Mouse (Mus musculus): ENCODE measurements around the gene Olfr9.

The Olfr9 gene

DNA sequence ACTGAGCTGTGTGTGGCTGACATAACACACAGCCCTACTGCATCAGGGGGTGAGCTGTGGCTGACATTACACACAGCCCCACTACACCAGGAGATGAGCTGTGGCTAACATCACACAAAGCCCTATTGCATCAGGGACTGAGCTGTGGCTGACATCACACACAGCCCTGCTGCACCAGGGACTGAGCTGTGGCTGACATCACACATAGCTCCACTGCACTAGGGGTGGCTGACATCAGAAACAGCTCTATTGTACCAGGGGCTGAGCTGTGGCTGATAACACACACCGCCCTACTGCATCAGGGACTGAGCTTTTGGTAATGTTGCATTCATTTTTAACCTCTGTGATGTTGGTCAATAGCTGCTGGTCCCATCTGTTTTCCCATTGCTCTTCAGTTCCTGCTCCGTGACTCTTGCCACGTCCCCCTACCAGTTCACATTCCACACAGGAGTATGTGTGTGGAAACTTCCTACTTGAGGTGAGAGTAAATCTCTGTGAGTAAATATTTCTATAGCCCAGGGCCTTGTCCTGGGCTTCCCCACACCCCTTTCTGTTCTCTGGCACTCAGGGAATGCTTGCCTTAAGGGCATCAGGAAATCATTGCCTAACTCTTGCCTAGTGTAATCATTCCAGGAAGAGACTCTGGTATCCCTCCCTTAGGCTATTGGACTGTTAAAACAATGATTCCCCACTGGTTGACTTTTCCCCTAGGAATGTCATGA is 8.4 kb upstream of the Olfr9 start:
- TF ChIP-seq GATA4 (IDR thresholded peaks at IDR 0.05; ENCODE audit: insufficient replicate concordance, low read length), result no peak

- TF ChIP-seq GATA4 (IDR thresholded peaks at IDR 0.05; ENCODE audit: insufficient replicate concordance, low read length), result no peak
These were observed 1.8 kb downstream of the Olfr9 start for GRCm38 (mm10) chr10:128990994-128991393.

GRCm38 (mm10) chr10:128995796-128996195 is 6.6 kb downstream of the Olfr9 start:
- no peak for TF ChIP-seq GATA4 (IDR thresholded peaks at IDR 0.05; ENCODE audit: insufficient replicate concordance, low read length)

GRCm38 (mm10) chr10:128996523-128997040 is 7.4 kb downstream of the Olfr9 start:
- no peak for TF ChIP-seq GATA4 (IDR thresholded peaks at IDR 0.05; ENCODE audit: insufficient replicate concordance, low read length)

DNA sequence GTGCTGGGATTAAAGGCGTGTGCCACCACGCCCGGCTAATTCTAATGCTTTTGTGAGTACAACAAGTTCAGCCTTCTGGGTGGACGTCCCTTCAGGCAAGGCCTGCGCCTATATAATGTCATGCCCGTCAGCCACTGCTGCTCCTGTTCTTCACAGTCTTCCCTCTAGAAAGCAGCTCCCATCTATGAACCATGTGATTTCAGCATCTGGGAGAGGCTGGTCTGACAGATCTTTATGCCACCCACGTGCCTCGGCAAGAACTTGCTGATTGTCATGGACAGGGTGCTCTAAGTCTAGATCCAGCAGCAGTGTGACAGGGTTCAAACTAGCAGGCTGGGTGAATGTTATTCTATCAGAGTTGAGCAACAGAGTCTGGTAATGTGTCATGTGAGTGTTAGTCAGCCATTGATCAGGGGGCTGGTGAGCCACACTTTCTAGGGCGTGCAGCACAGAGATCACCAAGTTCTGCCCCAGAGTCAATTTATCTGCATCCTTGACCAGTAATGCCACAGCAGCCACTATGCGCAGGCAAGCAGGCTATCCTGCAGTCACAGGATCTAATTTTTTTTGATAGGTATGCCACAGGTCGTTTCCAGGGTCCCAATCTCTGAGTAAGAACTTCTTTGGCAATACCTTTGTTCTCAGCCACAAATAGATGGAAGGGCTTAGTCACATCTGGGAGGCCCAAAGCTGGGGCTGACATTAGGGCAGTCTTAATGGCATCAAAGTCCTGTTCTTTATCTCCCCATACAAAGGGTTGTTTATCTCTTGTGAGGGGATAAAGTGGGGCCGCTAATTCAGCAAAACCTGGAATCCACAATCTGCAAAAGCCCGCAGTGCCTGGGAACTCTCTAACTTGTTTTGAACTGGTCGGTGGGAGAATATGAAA is 15.0 kb downstream of the Olfr9 start:
- TF ChIP-seq GATA4 (IDR thresholded peaks at IDR 0.05; ENCODE audit: insufficient replicate concordance, low read length), result no peak

- TF ChIP-seq GATA4 (IDR thresholded peaks at IDR 0.05; ENCODE audit: insufficient replicate concordance, low read length), result no peak
These were observed 21.1 kb downstream of the Olfr9 start, which contains the start of gene Olfr763 for GRCm38 (mm10) chr10:129010288-129010841. Gene Olfr763, plus strand, starts transcription at chr10:129010791.

- TF ChIP-seq GATA4 (IDR thresholded peaks at IDR 0.05; ENCODE audit: insufficient replicate concordance, low read length), result no peak
These were observed 25.2 kb downstream of the Olfr9 start for GRCm38 (mm10) chr10:129014477-129014876.

GRCm38 (mm10) chr10:129023319-129023718 is 34.1 kb downstream of the Olfr9 start:
- no peak for TF ChIP-seq GATA4 (IDR thresholded peaks at IDR 0.05; ENCODE audit: insufficient replicate concordance, low read length)

DNA sequence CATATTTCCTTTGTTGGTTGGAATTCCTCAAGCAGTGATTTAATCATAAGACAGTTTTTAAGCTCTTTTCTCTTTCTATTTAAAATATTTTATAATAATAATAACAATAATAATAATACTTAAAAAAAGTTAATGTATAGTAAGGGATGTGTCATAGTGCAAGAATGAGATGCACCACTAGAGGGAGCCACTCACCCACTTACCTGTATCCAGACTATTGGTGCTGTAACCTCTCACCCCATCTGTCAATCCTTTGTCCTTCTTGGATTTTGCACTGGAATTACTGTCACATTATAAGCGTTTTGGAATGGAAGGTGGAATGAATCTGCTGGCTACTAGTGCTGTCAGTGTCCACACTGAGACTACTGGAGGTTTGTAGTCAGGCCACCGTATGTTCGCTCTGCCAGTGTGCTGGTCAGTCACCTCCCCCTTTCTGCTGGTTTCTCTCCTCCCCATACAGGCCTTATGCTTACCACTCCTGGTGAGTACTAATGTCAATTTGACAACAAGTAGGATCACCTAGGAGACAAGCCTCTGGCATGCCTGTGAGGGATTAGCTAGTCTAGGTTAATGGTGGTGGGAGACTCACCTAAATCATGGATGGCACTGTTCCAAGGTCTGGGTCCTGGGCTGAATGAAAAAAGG is 36.9 kb downstream of the Olfr9 start:
- TF ChIP-seq GATA4 (IDR thresholded peaks at IDR 0.05; ENCODE audit: insufficient replicate concordance, low read length), result no peak

DNA sequence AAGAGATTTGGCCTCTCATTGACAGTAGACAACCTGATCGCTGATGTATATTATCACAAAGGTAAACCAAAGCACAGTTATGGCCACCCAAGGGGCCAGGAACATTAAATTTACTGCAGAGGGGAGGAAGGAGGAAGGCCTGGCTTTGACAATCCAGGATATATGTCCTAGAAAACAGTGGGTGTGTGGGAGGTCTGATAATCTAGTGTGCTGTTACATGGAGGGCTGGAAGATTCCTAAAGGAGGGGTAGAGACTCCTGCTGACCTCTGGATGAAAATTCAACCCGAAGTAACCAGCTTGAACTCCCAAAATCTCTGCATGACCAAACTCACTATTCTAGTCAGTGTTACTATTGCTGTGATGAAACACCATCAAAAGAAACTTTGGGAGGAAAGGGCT is 39.1 kb downstream of the Olfr9 start:
- no peak for TF ChIP-seq GATA4 (IDR thresholded peaks at IDR 0.05; ENCODE audit: insufficient replicate concordance, low read length)

GRCm38 (mm10) chr10:129039796-129040195 is 50.6 kb downstream of the Olfr9 start, which contains the start of gene Olfr764-ps1:
Gene Olfr764-ps1, minus strand, starts transcription at chr10:129039896.
- no peak for TF ChIP-seq GATA4 (IDR thresholded peaks at IDR 0.05; ENCODE audit: insufficient replicate concordance, low read length)

Data from liver, adult (tissue).